Mouse (Mus musculus): ENCODE measurements around the gene Dnajc14.

GRCm38 (mm10) chr10:128840612-128841011, 36.8 kb downstream of the Dnajc14 start:
- TF ChIP-seq KAT2A (IDR thresholded peaks at IDR 0.05; ENCODE audit: insufficient replicate concordance, low read length) = no peak
- no peak for TF ChIP-seq POLR2A (IDR thresholded peaks at IDR 0.05; ENCODE audit: low read depth, low read length)
- TF ChIP-seq TCF12 (IDR thresholded peaks at IDR 0.05; ENCODE audit: low read depth, low read length) = no peak
- no peak for TF ChIP-seq EP300 (IDR thresholded peaks at IDR 0.05; ENCODE audit: low read length)
- TF ChIP-seq CTCF (conservative IDR thresholded peaks at IDR 0.05 in 1 of 2, IDR thresholded peaks at IDR 0.05 in 1 of 2; ENCODE audit: low read depth in 2 of 2, low read length in 2 of 2) = no peak
- no peak for TF ChIP-seq JUN (IDR thresholded peaks at IDR 0.05; ENCODE audit: insufficient read depth, low read depth, low read length)
- no peak for TF ChIP-seq RAD21 (IDR thresholded peaks at IDR 0.05; ENCODE audit: low read depth, low read length)
- TF ChIP-seq USF1 (IDR thresholded peaks at IDR 0.05; ENCODE audit: low read depth, low read length) = no peak
- no peak for TF ChIP-seq CHD1 (IDR thresholded peaks at IDR 0.05; ENCODE audit: low read depth, low read length)
- no peak for TF ChIP-seq TBP (conservative IDR thresholded peaks at IDR 0.05; ENCODE audit: low read depth, low read length)
